21 mouse cellular contexts compared by ENCODE assay signal in genomic region chr11:118410073-118410444, GRCm38 (mm10). TPM values are rescaled to one million over a fixed set of nuclear protein-coding genes. Genes with fewer than 3 reads are reported as not detected.
"Had no signal": no experiment of that assay in that cellular context is flagged by ENCODE, and none has a peak within 500 bp of the region (broad histone marks: within the 10 kb centered on the region; RNA-seq: fewer than 3 reads in every experiment).

No protein-coding gene starts in this region.

- DNase-seq: kidney, adult 2 months; kidney, postnatal 25 days; layer of hippocampus, postnatal 36 days; liver, postnatal 0 days; lung, embryonic 14.5 days; retina, postnatal 1 day; right cerebral cortex, postnatal 25 days; thymus, adult 2 months; thymus, postnatal 14 days had no signal

- H3K9ac ChIP-seq: liver, embryonic 14.5 days; liver, postnatal 0 days; lung, embryonic 14.5 days; midbrain, embryonic 13.5 days; neural tube, embryonic 13.5 days had no signal

- H3K9me3 ChIP-seq: megakaryocyte, embryonic 14.5 days; midbrain, embryonic 10.5 days; midbrain, embryonic 13.5 days; neural tube, embryonic 13.5 days had no signal

- H3K4me1 ChIP-seq: midbrain, embryonic 13.5 days; neural tube, embryonic 13.5 days had no signal

- H3K27ac ChIP-seq: left cerebral cortex, adult 2 months; liver, embryonic 14.5 days; midbrain, embryonic 10.5 days; midbrain, embryonic 13.5 days; neural tube, embryonic 13.5 days had no signal

- H3K4me3 ChIP-seq: left cerebral cortex, adult 2 months; megakaryocyte, embryonic 14.5 days; midbrain, embryonic 10.5 days; midbrain, embryonic 13.5 days; myocyte; neural tube, embryonic 13.5 days had no signal

- H3K4me2 ChIP-seq: liver, embryonic 11.5 days; lung, embryonic 14.5 days; midbrain, embryonic 13.5 days; neural tube, embryonic 13.5 days had no signal

- ATAC-seq: inflammation-experienced regulatory T-cells, adult 6 months; liver, postnatal 0 days; midbrain, embryonic 13.5 days; midbrain, embryonic 16.5 days had no signal

- H3K27me3 ChIP-seq: megakaryocyte, embryonic 14.5 days; midbrain, embryonic 13.5 days; neural tube, embryonic 13.5 days had no signal

RNA-seq across cellular contexts. Expression of gene C1qtnf1, which starts 17.9 kb away (rescaled TPM):
- total RNA-seq: monocyte, adult 5-6 weeks; neutrophil, adult 5-6 weeks had no signal
- polyA plus RNA-seq: inflammation-experienced regulatory T-cells, adult 6 months had no signal
